ENCODE assay signal across 8 mouse cellular contexts in the genomic region with DNA sequence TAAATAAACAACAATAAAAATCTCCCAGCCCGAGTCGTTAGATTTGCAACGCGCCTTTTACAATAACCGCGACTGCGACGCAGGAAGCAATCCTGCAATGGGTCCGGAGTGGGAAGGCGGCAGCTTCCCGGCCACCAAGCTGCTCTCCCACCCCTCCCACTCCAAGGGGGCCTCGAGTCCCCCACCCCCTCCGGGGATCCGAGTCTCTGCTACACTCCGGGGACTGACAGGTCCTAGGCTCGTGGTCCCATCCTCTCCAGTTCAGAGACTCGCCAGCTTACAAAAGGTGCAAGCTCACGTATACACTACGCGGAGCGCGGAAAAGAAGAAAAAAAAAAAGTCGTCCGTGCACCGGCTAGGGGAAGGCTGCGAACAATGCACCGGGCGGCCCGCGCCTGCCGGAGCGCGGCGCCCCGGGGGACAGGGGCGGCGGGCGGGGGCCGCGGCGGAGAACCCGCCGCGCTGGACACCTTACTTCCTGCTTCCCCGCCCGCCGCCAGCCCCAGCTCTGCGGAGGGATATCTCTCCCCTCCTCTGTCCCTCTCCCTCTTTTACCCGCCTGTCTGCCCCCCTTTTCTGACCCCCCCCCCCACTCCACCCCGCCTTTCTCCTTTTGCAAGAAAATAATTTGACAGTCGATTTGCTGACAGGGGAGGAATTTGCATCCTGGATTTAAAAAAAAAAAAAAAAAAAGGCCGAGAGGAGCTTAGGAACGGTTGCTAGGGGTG.
DNase-seq lines count a peak whose midpoint lies in the region; ATAC-seq and TF ChIP-seq lines count a peak whose summit lies in the region.

No protein-coding gene starts in this region.

- ATAC-seq in Patski: peak; percentile 25
- peak; percentile 25 for ATAC-seq in heart, embryonic 15.5 days (replicated peaks; ENCODE audit: insufficient number of reproducible peaks, insufficient read depth, low FRiP score, low read depth)
- peak; percentile 65 for ATAC-seq in midbrain, embryonic 11.5 days (ENCODE audit: low FRiP score)
- peak; percentile 30 for ATAC-seq in stomach, embryonic 14.5 days (ENCODE audit: insufficient number of reproducible peaks, insufficient read depth, low FRiP score, low read depth)

- H3K27me3 ChIP-seq in Patski: no peaks in the 10 kb centered on the region
- no peaks in the 10 kb centered on the region for H3K27me3 ChIP-seq in heart, embryonic 15.5 days
- no peaks in the 10 kb centered on the region for H3K27me3 ChIP-seq in midbrain, embryonic 11.5 days (ENCODE audit: control insufficient read depth, insufficient read depth, low read length)
- no peaks in the 10 kb centered on the region for H3K27me3 ChIP-seq in stomach, embryonic 14.5 days (ENCODE audit: control insufficient read depth, insufficient read depth, low read length)

- TF ChIP-seq CTCF in Patski (IDR thresholded peaks at IDR 0.05): no peak

- in situ Hi-C loops in Patski (cut with MboI; ENCODE audit: low pct_unique_long_range_greater_than_20kb): no loop called here

- peak overlapping the region; percentile 96 for H3K27ac ChIP-seq in heart, embryonic 15.5 days
- H3K27ac ChIP-seq in midbrain, embryonic 11.5 days (ENCODE audit: low read depth, low read length): peak overlapping the region; percentile 98
- peak overlapping the region; percentile 99 for H3K27ac ChIP-seq in stomach, embryonic 14.5 days (ENCODE audit: low read length)

- DNase-seq in gastrocnemius, adult 18-20 months (ENCODE audit: low spot score): peak; percentile 32
- DNase-seq in gastrocnemius, adult 8-10 months (ENCODE audit: low spot score in 2 of 2): no peak
- DNase-seq in Patski (ENCODE audit: low read depth, low spot score): peak; percentile 34
- DNase-seq in embryo, embryonic 11.5 days (ENCODE audit: low read depth, low spot score): peak; percentile 56
- peak; percentile 60 to 61 for DNase-seq in layer of hippocampus, postnatal 14 days (ENCODE audit: low spot score in 2 of 2)
- no peak for DNase-seq in midbrain, embryonic 11.5 days (ENCODE audit: low spot score, missing footprints)

- H3K36me3 ChIP-seq in heart, embryonic 15.5 days: no peaks in the 10 kb centered on the region
- H3K36me3 ChIP-seq in midbrain, embryonic 11.5 days (ENCODE audit: control insufficient read depth, insufficient read depth, low read length): no peaks in the 10 kb centered on the region
- H3K36me3 ChIP-seq in stomach, embryonic 14.5 days (ENCODE audit: control insufficient read depth, insufficient read depth, low read length): no peaks in the 10 kb centered on the region

- CTCF ChIA-PET in Patski (lab: Charles Lee): interaction anchor here (1.0 kb wide), 1 partner anchor 101 kb away, joined by 5 read pairs; no protein-coding TSS in a partner anchor

- H3K4me3 ChIP-seq in heart, embryonic 15.5 days: peak overlapping the region; percentile 67
- peak overlapping the region; percentile 66 for H3K4me3 ChIP-seq in midbrain, embryonic 11.5 days (ENCODE audit: low read depth, low read length)
- peak overlapping the region; percentile 70 for H3K4me3 ChIP-seq in stomach, embryonic 14.5 days (ENCODE audit: low read depth, low read length)

- peak overlapping the region; percentile 95 for H3K4me2 ChIP-seq in heart, embryonic 15.5 days
- H3K4me2 ChIP-seq in midbrain, embryonic 11.5 days: peak overlapping the region; percentile 86
- peak overlapping the region; percentile 65 for H3K4me2 ChIP-seq in stomach, embryonic 14.5 days (replicated peaks; ENCODE audit: low read depth, low read length)

- peak overlapping the region; percentile 80 for H3K9ac ChIP-seq in heart, embryonic 15.5 days
- H3K9ac ChIP-seq in midbrain, embryonic 11.5 days (ENCODE audit: low read length): peak overlapping the region; percentile 91
- peak overlapping the region; percentile 84 for H3K9ac ChIP-seq in stomach, embryonic 14.5 days (replicated peaks; ENCODE audit: low read depth, low read length)

- H3K9me3 ChIP-seq in heart, embryonic 15.5 days (replicated peaks): no peaks in the 10 kb centered on the region
- no peaks in the 10 kb centered on the region for H3K9me3 ChIP-seq in midbrain, embryonic 11.5 days (ENCODE audit: control insufficient read depth, low read length)
- H3K9me3 ChIP-seq in stomach, embryonic 14.5 days (ENCODE audit: control insufficient read depth, low read depth, low read length): no peaks in the 10 kb centered on the region

- POLR2A ChIA-PET in Patski (lab: Charles Lee): interaction anchor here (0.6 to 3.0 kb wide), 8 partner anchors 24 to 329 kb away, joined by 3 to 13 read pairs (median 4); no protein-coding TSS in a partner anchor

- under 1% methylated on average over 52 of the region's 53 CpGs for WGBS in heart, embryonic 15.5 days
- WGBS in midbrain, embryonic 11.5 days: under 1% methylated on average over 39 of the region's 53 CpGs
- WGBS in stomach, embryonic 14.5 days: under 1% methylated on average over 51 of the region's 53 CpGs

- peaks cover 45% of the 10 kb centered on the region for H3K4me1 ChIP-seq in heart, embryonic 15.5 days (replicated peaks)
- H3K4me1 ChIP-seq in midbrain, embryonic 11.5 days (ENCODE audit: control insufficient read depth, insufficient read depth, low read length): peaks cover 12% of the 10 kb centered on the region
- H3K4me1 ChIP-seq in stomach, embryonic 14.5 days (ENCODE audit: control insufficient read depth, insufficient read depth, low read length): peaks cover 24% of the 10 kb centered on the region

Comparison
In these comparisons a context has a peak if more than half of its experiments do, and no peak if none do; other contexts are left out.
1. DNase-seq: peak in gastrocnemius, adult 18-20 months (single experiment), Patski (single experiment), embryo, embryonic 11.5 days (single experiment) and layer of hippocampus, postnatal 14 days (2 of 2); none in gastrocnemius, adult 8-10 months (0 of 2) and midbrain, embryonic 11.5 days (single experiment).
2. Peak in every context shown above with its lines, with median percentiles within 50 percentile points of each other: ATAC-seq, H3K27ac ChIP-seq, H3K4me2 ChIP-seq, H3K4me3 ChIP-seq and H3K9ac ChIP-seq.